Mouse (Mus musculus) urinary bladder, adult 2 months (tissue): Measurements from ENCODE around the gene Cc2d2b. TPM values are rescaled to one million over a fixed set of nuclear protein-coding genes. Genes with fewer than 3 reads are reported as not detected.

Experiments
- DNase-seq: peaks from one replicate; pipeline ENCODE4 v3.0.0; 2022; ENCODE audit warnings: low spot score
- polyA plus RNA-seq: library from polyadenylated mRNA; depleted of rRNA; stranded (reverse); fragments of >200 nt; gene quantifications from 2 replicates; pipeline ENCODE4 v1.2.3, GENCODE M21; 2012

Cc2d2b gene
- polyA plus RNA-seq, 1 experiment: 0.07 TPM

DNA sequence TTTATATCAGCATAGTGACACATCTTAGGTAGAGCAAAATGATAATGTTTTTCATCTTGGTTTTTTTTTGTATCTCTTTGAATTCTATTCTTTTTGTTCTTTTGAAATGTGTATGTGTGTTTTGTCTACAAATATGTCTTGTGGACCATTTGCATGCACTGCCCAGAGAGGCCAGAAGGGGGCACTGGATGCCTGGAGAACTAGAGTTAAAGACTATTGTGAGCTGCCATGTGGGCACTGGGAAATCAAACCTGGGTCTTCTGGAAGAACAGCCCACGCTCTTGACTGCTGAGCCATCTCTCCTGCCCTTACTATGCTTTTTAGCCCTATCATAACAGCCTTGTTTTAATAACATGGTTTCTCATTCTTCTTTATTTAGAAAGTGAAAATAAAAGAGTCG, 5.8 kb downstream of the Cc2d2b start:
- no peak for DNase-seq

DNA sequence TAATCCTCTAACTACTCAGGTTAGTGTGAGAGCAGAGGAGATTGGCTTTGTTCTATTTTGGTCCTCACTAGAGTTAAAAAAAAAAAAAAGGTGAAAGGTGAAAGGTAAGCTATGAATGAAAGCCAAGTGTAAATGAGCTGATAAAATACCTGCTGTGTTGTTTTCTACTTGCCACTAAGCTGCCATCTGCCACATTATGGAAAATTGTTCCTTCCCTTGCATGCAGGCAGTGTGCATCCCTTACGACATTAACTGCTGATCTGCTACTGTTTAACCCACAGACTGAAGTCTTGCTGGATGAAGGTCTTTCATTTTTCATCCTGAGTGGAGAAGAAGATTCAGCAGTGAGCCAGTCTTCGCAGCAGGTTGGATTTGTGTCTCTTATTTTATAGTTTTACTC, 11.5 kb downstream of the Cc2d2b start:
- DNase-seq: no peak

DNA sequence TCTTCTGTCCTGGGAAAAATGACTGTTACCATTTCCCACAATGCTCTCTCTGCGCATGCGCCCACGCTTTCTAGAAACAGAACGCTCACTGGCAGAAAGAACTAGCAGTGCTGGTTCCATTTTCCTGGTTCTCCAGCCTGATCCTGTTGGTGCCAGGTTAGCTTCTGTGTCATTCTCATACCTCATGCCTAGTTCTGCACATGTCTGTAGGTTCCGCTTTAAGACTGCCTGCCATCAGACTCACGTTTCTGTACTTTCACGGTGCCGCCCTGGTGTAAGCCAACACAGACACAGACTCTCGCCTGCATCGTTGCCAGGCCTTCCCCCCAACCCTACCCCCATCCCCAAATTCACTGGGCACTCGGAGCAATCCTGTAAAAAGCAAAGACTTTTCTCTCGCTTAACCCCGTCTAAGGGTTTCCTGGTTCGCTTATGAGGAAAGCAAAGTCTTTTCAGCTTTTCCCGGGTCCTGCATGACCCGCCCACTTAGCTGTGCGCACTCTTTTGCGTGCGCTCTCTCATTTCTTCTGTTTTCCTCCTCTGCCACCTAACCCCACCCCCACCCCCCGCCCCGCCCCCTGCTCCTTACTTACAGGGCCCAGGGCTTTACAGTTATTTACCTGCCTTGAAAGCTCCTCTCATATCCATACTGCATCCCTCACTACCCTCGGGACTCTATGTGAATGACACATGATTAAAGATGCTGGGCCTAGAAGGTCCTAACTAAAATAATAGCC, 13.6 kb downstream of the Cc2d2b start:
- DNase-seq: no peak

DNA sequence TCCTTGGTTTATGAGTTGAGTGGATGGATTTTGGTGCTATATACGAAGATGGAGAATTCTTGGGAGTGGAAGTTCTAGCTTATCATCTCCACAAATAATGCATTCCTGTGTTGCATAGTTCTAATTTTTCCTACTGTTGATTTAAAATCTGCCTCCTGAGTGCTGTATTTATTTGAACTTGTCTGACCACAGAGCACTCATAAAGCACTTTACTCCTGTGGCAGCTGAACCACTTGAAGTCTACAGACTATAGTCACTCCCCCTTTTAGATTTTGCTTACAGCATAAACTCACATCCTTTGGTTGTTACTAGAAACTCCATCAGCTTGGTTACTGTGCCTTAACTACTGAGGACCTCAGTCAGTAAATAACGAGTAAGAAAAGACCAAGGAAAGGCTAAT, 18.6 kb downstream of the Cc2d2b start:
- DNase-seq: no peak

DNA sequence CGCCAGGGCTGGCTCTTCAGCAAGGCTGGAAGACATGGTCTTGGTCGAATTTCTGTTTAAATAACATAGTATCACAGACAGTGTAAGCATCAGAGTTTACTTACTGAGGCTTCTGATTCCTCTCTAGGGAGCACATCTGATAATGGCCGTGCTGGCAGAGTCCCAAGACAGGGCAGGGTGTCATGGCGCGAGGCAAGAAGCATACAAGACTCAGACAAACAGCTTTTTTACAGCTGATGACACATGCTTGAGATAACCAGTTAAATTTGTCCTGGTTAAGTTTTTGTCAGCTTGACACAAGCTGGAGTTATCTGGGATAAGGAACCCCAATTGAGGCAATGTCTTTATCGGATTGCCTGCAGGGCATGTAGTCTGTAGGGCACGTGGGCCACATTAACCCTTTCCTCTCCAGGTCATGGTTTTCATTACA, 20.8 kb downstream of the Cc2d2b start:
- DNase-seq: no peak

DNA sequence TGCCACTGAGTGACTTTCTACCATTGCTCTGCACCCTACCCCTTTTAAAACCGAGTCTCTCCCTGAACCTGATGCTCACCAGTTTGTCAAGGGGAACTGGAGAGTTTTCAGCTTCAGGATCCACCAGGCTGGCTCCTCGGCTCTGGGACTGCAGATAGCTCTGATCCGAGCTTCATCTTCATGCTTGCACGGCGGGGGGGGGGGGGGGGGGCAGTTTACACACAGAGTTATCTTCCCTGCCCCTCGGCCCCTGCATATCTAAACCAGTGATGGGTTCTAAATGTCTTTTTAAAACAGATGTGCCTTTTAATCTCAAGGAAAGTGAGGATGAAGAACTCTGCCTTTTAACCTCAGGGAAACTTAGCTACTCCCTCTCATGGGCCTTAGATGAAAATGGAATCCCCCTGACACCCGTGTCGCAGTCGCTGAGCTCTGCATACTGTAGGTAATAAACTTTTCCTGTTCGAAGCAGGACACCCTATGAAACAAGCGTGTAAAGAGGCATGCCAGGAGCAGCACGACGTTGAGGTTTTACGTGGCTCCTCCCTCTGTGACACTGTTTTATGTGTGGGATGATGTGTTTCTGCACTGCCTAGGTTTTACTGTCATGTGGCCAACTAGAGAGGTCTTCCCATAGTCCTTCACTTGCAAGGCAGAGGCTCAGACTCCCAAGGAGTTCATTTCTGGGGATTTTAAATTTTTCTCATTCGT, 39.6 kb downstream of the Cc2d2b start:
- no peak for DNase-seq

DNA sequence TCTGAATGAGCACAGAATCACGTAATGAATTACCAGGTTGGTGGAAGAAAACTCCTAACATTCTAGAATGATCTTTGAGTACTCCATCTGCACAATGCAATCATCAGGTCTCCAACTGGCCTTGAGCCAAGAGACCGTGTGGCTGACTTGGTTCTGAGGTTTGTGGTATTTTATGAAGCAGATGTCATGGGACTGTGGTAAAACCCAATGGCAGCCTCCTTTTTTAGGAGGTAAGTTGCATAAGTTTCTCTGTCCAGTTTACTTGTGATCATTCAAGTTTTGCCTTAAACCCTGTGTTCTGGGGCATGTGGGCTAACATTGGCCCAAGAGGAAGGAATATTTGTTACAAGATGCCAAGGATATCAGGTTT, 40.1 kb downstream of the Cc2d2b start:
- no peak for DNase-seq

DNA sequence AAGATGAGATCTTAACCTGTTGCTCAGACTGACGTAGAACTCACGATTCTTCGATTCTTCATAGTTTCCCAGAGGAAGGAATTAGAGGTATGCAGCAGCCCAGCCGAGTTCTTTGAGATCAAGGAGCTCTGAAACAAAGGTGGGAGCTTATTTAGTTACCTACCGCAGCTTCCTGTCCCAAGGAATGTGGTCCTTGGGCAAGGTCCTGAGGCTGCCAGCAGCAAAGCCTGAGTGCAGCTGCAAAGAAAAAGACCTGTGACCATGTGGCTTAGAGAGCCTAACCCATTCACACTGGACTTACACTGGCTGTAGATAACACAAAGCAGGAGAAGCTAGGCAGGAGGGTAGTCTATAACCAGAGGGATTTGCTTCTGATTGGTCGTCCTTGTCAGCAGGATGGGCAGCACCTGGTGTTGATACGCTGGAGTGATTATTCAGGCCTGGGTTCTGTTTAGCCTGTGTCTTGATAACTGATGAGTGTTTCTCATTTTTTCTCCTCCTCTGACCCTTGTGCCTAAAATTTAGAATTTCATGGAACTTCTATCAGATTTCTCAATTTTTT, 56.7 kb downstream of the Cc2d2b start:
- no peak for DNase-seq

DNA sequence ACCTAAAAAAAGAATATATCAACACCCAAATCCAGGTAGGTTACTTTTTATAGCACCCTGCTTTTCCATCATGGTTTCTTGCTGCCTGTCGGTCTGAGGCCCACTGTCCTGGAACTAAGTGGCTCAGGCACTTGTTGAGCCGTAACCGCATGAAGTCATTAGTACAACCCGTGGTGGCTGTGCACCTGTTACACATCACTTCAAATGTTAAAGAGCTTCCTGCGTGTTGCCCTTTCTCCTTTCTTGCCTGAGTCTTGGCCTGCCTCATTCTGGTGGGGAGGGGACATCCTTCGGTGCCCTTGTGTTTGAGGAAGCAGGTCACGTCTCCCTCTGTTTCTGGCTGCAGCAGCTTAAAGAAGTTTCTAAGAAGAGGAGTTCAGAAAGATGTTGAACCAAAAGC, 61.3 kb downstream of the Cc2d2b start:
- no peak for DNase-seq

DNA sequence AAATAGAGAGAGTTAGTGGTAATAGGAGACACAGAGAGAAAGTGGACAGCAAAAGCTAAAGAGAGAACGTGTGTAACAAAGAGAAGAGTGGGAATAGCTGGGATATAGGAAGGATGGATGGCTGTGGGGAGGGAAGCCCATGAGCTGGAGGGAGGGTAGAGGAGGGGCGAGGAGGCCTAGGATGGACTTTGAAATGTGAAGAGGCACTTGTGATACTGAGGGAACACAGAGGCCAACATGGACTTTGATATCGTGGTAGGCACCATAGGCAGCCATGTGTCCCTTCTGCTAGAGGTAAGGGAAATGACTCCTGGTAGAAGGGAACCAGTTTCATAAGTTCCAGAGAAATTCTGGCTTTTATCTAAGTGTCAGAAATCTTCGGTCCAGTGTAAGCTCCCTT, 63.3 kb downstream of the Cc2d2b start:
- DNase-seq: no peak

DNA sequence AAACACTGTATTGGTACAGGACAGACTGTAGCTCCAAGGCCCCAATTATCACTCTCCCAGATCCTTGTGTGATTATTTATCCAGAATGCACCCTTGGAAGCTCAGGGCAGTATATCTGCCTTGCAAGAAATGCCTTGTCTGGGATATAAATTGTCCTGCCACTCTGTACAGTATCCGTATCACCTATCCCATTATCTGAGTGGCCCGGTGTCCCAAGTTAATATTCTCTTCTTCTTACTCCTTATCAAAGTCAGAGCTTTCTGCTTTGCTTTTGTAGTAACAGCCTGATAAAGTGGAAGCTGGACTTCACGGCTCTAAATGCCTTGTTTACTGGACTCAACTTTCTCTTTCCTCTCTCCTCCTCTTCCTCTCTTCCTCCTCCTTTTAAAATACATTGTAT, 64.2 kb downstream of the Cc2d2b start:
- DNase-seq: no peak

DNA sequence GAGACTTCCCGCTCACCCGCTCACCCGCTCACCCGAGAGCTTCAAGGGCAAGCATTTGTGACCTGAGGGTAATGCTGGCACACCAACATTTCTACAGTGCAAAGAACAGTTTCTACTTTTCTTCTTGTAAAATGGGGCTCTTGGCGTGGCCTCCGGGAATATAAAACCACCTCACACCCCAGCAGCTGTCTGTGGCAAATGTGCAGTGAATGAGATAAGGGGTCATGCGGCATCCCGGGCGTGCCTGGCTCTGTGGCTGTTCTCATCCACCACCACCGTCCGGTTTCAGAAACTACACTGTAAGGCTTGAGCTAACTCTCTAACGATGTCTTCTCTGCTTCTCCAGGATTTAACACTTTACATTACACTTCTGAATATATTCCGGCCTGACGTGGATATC, 64.8 kb downstream of the Cc2d2b start:
- DNase-seq: no peak

DNA sequence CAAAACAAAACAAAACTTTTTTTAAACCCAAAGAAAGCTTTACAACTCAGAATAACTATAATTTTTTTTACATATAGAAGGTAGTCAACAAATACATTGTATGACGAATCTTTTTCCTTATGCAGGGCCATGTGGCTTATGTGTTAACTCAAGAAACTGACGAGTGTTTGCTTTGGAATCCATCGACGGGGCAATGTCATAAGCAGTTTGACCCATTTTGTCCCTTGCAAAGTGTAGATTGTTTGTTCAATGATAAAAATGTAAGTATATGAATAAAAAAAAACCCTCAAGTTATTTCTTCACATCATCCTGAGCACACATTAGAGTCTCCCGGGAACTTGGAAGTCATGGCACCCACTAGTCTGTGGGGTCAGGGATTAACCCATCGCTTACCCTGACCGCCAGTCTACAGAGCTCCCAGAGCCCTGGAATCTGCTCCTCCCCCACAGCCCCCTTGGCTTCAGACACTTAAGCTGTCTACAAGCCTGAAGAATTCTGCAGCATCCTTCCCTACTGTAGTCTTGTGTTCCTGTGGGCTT, 67.2 kb downstream of the Cc2d2b start:
- no peak for DNase-seq

DNA sequence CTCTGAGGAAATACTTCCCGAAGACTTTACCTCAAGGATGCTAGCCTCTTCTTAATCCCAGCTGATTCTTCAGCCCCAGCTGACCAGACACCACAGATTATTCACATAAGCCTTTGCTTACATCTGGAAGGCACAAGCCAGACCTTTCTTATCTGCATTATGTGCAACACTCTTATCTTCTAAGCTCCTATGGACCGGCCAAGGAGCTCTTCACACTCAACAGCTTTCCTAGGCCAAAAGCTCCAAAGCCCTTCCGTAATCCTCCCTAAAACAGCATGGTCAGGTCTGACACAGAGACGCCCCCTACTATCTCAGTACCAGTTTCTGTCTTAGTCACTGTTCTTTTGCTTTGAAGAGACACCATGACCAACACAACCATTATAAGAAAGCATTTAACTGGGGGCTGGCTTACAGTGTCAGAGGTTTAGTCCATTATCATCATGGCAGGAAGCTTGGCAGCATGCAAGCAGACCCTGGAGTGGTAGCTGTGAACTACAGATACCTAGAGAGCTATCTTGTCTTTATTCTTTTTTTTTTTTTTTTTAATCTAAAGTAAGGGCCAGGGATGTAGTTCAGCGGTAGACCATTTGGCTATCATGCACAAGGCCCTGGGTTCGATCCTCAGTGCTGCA, 69.5 kb downstream of the Cc2d2b start:
- no peak for DNase-seq

DNA sequence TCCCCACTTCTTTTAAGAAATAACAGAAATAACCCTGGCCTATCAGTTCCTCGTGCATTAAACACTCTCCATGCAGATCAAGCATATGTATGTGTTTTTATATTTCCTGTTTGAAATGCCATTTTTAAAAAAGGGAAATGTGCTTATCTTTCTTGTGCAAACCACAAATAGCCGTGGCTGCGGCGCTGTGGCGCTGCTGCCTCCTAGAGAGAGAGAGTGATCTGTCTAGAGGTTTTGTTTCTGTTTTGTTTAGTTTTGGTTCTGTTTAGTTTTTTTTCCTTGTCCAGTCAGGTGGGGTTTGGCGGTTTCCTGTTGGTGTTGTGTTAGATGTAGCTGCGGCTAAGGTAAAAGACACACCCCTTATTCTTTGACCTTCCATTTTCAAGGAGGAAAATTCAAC, 70.2 kb downstream of the Cc2d2b start:
- no peak for DNase-seq

DNA sequence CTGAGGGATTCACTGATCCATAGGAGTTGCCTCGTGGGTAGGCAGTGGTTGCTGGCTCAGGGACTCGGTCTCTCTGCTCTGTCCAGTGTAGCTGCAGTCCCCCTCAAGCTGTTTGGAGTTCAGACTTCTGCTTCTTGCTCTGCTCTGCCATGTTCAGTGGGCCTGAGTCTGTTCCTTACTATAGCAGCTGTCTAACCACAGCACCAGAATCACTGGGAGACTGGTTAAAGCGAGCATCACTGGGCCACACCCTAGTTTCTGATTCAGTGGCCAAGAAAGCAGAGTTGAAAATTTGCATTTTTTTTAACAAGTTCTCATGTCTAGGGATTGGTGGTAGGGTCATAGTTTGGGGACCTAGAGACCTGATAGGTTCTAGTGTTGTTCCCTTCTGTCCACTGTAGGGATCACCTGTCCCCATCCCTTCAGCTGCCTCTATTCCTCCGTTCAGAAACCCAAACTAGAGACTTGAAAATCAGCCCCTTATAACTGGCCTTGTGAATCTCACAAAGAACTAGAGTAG, 72.8 kb downstream of the Cc2d2b start:
- no peak for DNase-seq

DNA sequence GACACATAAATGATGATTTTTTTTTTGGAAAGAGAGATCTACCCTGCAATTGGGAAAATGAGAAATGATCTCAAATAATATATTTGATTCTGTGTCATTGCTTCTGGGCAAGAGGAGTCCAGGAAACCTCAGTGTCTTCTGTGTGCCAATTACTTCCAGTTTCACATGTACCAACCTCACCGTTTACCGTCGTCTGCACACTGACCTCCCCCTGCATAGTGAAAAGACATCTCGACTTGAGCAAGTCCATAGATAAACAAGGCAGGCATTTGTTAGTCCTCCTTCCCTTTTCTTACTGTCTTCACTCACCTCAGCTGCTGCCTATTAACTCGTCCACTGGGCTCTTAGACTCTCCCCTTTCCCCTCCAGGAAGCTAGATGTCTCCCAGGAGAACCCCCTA, 77.1 kb downstream of the Cc2d2b start:
- no peak for DNase-seq

DNA sequence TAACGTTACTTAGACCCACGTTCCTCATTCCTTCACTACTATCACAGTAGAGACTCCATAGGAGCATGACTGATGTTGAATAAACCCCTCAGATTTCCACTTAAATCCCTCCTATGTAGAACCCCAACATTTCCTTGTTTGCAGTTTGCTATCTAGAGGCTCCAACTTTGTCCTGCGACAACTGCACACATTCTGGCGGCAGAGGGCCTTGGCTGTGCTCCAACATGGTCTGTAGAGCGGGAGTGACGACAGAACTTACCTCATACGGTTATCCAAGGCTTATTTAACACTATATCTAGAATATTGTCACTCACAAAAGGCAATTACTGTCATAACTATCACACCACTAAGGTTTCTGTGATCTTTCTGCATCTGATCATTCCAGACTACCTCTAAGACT, 78.2 kb downstream of the Cc2d2b start:
- no peak for DNase-seq

DNA sequence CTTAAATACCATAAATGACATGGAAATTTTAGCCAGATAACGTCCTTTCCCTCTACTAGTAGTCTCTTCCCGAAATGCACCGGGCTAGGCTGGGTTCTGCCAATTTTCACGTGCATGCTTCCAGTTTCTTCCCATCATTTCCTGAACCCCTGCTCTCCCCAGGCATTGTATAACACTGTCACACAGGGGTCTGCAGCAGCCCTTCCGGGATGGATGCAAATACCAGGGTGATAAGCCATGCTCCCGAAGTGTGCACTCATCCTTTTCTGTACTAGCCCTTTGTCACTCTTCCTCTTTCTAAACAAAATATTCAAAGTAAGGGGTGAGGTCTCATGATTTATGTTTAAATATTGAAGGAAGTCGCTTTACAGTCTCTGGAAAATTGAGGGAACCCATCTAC, 81.6 kb downstream of the Cc2d2b start:
- DNase-seq: no peak

DNA sequence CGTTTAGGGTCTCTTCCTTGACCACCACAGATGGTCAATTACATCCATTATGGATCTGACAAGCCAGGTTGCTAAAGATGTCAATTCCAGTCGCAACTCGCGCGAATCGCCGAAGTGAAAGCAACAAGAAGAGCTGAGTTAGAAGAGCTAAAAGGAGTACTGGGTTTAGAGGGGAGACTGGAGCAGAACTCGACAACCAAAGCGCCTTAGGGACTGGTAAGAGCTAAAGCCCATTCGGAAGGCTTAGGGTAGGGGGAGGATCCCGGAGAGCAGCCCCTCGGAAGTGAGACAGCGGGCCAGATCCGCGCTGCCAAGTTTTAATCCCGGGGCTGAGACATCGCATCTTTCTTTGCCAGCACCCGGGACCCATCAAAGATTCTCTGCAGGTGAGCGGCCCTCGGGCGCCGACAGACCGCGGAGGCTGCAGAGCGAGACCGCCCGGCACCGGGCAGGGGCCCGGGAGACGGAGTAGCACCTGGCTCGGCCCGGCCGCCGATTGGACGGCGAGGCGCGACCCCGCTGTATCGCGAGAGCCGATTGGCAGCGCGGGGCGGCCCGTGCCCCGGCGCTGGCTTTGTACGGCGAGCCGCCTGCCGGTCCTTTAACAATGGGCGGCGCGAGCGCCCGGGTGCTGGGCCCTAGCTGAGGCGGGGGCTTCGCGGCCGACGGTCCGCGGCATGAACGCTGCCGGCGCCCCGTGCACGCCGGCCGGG, 82.3 kb downstream of the Cc2d2b start, which contains the start of gene Ccnj:
Gene Ccnj, plus strand, starts transcription at position 577 of the 713 bp plus-strand sequence.
- peak; percentile 98 for DNase-seq

DNA sequence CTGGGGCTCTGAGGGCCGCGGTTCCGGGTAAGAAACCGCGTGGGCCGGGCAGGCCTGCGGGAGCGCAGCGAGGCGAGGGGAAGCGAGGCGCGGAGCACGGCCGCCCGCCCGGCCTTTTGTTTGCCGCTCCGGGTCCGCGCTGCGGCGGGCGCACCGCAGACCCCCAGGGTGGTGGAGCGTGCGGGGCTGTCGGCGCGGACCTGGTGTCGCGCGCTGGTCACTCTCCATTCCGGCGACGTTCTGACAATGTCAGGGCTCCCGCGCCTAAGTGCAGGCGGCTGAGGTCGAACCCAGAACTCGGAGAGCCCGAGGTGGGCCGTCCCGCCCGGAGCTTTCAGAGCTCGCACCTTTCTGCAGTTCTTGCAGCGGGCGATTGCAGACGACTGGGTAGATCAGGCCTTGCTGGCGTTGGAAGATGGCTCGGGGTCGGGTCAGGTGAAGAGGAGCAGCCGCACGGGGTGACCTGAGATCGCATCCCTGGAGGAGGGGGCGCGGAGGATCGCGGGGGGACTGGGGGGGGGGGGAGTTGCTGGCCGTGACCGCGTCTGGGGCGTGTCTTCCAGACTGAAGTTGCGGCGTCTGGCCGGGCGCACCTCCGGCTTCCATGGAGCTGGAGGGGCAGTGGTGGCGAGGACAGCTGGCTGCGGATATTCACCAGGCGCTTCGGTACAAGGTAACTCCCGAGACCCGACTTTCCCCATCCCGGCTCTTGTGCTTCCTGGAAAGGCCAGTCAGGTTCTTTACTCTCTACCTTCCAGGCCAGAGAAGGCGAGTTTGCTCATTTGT, 83.1 kb downstream of the Cc2d2b start:
- no peak for DNase-seq
